Mouse (Mus musculus): ENCODE measurements around the gene Fbxw9. TPM values are rescaled to one million over a fixed set of nuclear protein-coding genes. Genes with fewer than 3 reads are reported as not detected.

Fbxw9 gene
- total and polyA plus RNA-seq, 3 experiments, result 10.6 to 13.9 TPM; not detected in 1

GRCm38 (mm10) chr8:85057367-85057766 lies 2.5 kb upstream of the Fbxw9 start:
- Histone ChIP-seq H3K9ac (ENCODE audit: control insufficient read depth, low read depth, low read length, poor library complexity, severe bottlenecking) (no peak overlapping the region), H3K4me3 (ENCODE audit: control insufficient read depth in 1 of 2, insufficient read depth in 1 of 2, low read depth in 2 of 2, low read length in 2 of 2) (no peak overlapping the region), H3K27me3 (ENCODE audit: control insufficient read depth in 1 of 2, insufficient read depth in 2 of 2, low read length in 2 of 2) (no peaks in the 10 kb centered on the region), H3K4me1 (ENCODE audit: control insufficient read depth in 1 of 2, insufficient read depth in 2 of 2, low read length in 2 of 2) (0 out of 4 replicates have a peak, but pooled peaks cover 0 to 3% of the 10 kb centered on the region in 2 experiments), H3K36me3 (ENCODE audit: control insufficient read depth in 1 of 2, insufficient read depth in 2 of 2, low read length in 2 of 2) (peaks cover 0 to 3% of the 10 kb centered on the region in 2 experiments; a peak in 2 of 4 replicates), H3K27ac (ENCODE audit: control insufficient read depth, low read depth, low read length) (no peak overlapping the region), H3K79me2 (ENCODE audit: control insufficient read depth, insufficient read depth, low read length, poor library complexity) (0 out of 2 replicates have a peak, but pooled peaks cover 2% of the 10 kb centered on the region), H3K9me3 (replicated peaks; ENCODE audit: insufficient read depth, low read length) (no peaks in the 10 kb centered on the region)
- no peak for DNase-seq (ENCODE audit: low read depth, low spot score)
- TF ChIP-seq GABPA (IDR thresholded peaks at IDR 0.05; ENCODE audit: low read depth, low read length), result no peak
- no peak for TF ChIP-seq MYB (IDR thresholded peaks at IDR 0.05; ENCODE audit: low read depth, low read length)
- TF ChIP-seq USF2 (IDR thresholded peaks at IDR 0.05; ENCODE audit: borderline replicate concordance in 1 of 2, insufficient read depth in 1 of 2, low read depth in 1 of 2, low read length in 2 of 2), result no peak
- TF ChIP-seq UBTF (IDR thresholded peaks at IDR 0.05; ENCODE audit: borderline replicate concordance, insufficient read depth, low read depth, low read length), result no peak
- TF ChIP-seq TCF12 (IDR thresholded peaks at IDR 0.05; ENCODE audit: low read depth, low read length), result no peak
- no peak for TF ChIP-seq RCOR1 (IDR thresholded peaks at IDR 0.05; ENCODE audit: low read depth, low read length)
- no peak for TF ChIP-seq CHD2 (IDR thresholded peaks at IDR 0.05; ENCODE audit: low read length)
- TF ChIP-seq MXI1 (IDR thresholded peaks at IDR 0.05; ENCODE audit: low read depth, low read length), result no peak
- TF ChIP-seq POLR2A (IDR thresholded peaks at IDR 0.05; ENCODE audit: control insufficient read depth in 1 of 2, insufficient read depth in 1 of 2, low read depth in 1 of 2, low read length in 2 of 2, poor library complexity in 1 of 2), result no peak; a peak in 1 of 4 replicates

DNA sequence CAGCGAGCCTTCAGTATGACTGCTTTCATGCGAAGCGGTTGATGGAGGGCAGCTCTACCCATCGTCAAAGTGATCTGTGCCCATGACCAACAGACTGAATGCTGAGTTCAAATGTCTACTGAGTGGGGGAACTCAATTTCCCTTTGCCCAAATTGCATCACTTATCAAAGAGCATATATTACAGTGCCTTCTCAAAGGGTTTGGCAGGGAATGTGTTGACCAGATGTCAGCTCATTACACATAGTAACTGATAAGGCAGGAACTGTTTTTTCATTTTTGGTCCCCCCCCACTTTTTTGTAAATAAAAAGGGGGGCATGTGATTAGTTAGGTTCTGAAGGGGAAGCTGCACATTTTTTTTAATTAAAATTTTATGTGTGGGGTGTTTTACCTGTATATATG lies 2.7 kb downstream of the Fbxw9 start:
- H3K27me3 ChIP-seq (ENCODE audit: control insufficient read depth in 1 of 2, insufficient read depth in 2 of 2, low read length in 2 of 2), result no peaks in the 10 kb centered on the region
- no peaks in the 10 kb centered on the region for H3K36me3 ChIP-seq (ENCODE audit: control insufficient read depth in 1 of 2, insufficient read depth in 2 of 2, low read length in 2 of 2)
- H3K79me2 ChIP-seq (ENCODE audit: control insufficient read depth, insufficient read depth, low read length, poor library complexity), result 0 out of 2 replicates have a peak, but pooled peaks cover 2% of the 10 kb centered on the region
- no peak overlapping the region for H3K9ac ChIP-seq (ENCODE audit: control insufficient read depth, low read depth, low read length, poor library complexity, severe bottlenecking)
- 0 out of 4 replicates have a peak, but pooled peaks cover 0 to 3% of the 10 kb centered on the region in 2 experiments for H3K4me1 ChIP-seq (ENCODE audit: control insufficient read depth in 1 of 2, insufficient read depth in 2 of 2, low read length in 2 of 2)
- DNase-seq (ENCODE audit: low read depth, low spot score), result no peak
- no peak for TF ChIP-seq TCF12 (IDR thresholded peaks at IDR 0.05; ENCODE audit: low read depth, low read length)
- no peaks in the 10 kb centered on the region for H3K9me3 ChIP-seq (replicated peaks; ENCODE audit: insufficient read depth, low read length)
- no peak overlapping the region for H3K4me3 ChIP-seq (ENCODE audit: control insufficient read depth in 1 of 2, insufficient read depth in 1 of 2, low read depth in 2 of 2, low read length in 2 of 2)
- H3K27ac ChIP-seq (ENCODE audit: control insufficient read depth, low read depth, low read length), result no peak overlapping the region

GRCm38 (mm10) chr8:85065213-85065612 lies 5.4 kb downstream of the Fbxw9 start:
- H3K9ac ChIP-seq (ENCODE audit: control insufficient read depth, low read depth, low read length, poor library complexity, severe bottlenecking), result no peak overlapping the region
- TF ChIP-seq EP300 (IDR thresholded peaks at IDR 0.05; ENCODE audit: low read depth in 1 of 2, low read length in 2 of 2), result no peak
- no peak for TF ChIP-seq ZNF384 (IDR thresholded peaks at IDR 0.05; ENCODE audit: low read depth, low read length)
- no peak for TF ChIP-seq HCFC1 (IDR thresholded peaks at IDR 0.05; ENCODE audit: low read depth, low read length)
- TF ChIP-seq USF2 (IDR thresholded peaks at IDR 0.05; ENCODE audit: borderline replicate concordance in 1 of 2, insufficient read depth in 1 of 2, low read depth in 1 of 2, low read length in 2 of 2), result no peak
- no peak for TF ChIP-seq CHD1 (IDR thresholded peaks at IDR 0.05; ENCODE audit: low read depth, low read length)
- TF ChIP-seq NRF1 (IDR thresholded peaks at IDR 0.05; ENCODE audit: insufficient read depth, low read depth, low read length, poor library complexity, severe bottlenecking), result no peak
- no peak for TF ChIP-seq ZMIZ1 (IDR thresholded peaks at IDR 0.05; ENCODE audit: low read depth, low read length)
- no peak for TF ChIP-seq MYC (IDR thresholded peaks at IDR 0.05; ENCODE audit: low read depth, low read length)
- no peak for TF ChIP-seq MXI1 (IDR thresholded peaks at IDR 0.05; ENCODE audit: low read depth, low read length)
- no peak for TF ChIP-seq ZC3H11A (IDR thresholded peaks at IDR 0.05; ENCODE audit: low read depth, low read length)
- H3K79me2 ChIP-seq (ENCODE audit: control insufficient read depth, insufficient read depth, low read length, poor library complexity), result 0 out of 2 replicates have a peak, but pooled peaks cover under 1% of the 10 kb centered on the region
- H3K27ac ChIP-seq (ENCODE audit: control insufficient read depth, low read depth, low read length), result no peak overlapping the region
- no peaks in the 10 kb centered on the region; a peak in 1 of 4 replicates for H3K36me3 ChIP-seq (ENCODE audit: control insufficient read depth in 1 of 2, insufficient read depth in 2 of 2, low read length in 2 of 2)
- H3K9me3 ChIP-seq (replicated peaks; ENCODE audit: insufficient read depth, low read length), result no peaks in the 10 kb centered on the region
- H3K4me3 ChIP-seq (ENCODE audit: control insufficient read depth in 1 of 2, insufficient read depth in 1 of 2, low read depth in 2 of 2, low read length in 2 of 2), result no peak overlapping the region
- DNase-seq (ENCODE audit: low read depth, low spot score), result no peak
- no peaks in the 10 kb centered on the region for H3K4me1 ChIP-seq (ENCODE audit: control insufficient read depth in 1 of 2, insufficient read depth in 2 of 2, low read length in 2 of 2)
- no peaks in the 10 kb centered on the region for H3K27me3 ChIP-seq (ENCODE audit: control insufficient read depth in 1 of 2, insufficient read depth in 2 of 2, low read length in 2 of 2)
